Mouse (Mus musculus) lung, adult 18-20 months (tissue): Measurements from ENCODE around the gene Cacul1.
"Not testable (repeated sequence)": the region's sequence is repeated elsewhere in the genome, so short reads cannot be mapped to it uniquely, and the experiment has no call there.

Experiments used
- DNase-seq, 2 experiments: peaks; one replicate each; pipeline ENCODE4 v3.0.0; 2022; ENCODE audit warnings: mixed read lengths in 2 of 2

Gene Cacul1

DNA sequence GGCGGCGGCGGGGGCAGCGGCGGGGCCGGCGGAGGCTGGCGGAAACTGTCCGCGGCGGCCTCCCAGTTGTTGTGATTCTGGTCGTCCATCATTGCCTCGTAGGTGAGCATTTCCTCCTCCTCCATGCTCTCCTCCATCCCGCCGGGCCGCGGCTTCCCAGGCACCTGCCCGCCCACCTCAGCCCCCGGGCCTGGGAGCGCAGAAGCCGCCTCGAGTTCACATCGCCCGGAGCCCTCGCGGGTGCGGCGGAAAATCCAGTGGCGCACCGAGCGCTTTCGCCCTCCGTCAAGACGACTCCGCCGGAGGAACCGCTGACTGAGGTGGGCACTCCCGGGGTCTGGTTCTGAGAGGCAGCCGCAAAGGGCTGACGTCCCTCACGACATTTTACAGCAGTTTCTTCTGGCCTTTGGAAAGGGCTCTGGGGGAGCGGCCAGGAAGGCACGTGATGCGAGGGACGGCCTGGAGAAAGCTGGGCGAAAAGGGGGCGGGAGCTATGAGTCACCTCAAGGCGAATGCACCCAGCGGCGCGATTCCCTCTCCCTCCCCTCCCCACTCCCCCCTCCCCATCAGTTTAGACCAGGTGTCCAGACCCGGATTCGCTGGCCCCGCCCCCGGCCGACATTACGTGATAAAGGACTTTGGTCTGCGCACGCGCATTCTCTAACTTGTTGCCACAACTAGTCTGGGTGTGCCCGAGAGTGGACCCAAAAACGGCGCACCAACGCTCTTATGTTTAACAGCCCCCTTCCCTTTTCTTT lies at the start of gene Cacul1:
Gene Cacul1, minus strand, starts transcription at position 444 of the 758 bp plus-strand sequence.
- peak; percentile 98 to 99 for DNase-seq

DNA sequence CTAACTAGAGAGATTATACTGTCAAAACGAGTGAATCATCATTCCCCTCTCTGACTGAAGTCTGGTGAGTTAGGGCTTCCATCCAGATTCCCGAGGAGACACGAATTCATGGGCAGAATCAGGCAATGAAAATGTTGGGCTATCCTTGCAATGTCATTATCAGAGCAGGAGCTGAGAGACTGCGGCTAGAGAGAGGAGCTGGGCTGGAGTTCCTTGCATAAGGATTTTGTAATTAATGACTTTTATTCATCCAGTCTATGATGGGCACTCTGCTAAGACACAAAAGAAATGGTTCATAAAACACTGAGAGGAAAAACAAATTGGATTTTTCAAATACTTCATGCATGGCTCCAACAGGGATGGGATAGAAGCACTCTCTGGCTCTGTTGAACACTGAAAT lies 38.6 kb upstream of the Cacul1 start:
- DNase-seq: no peak

DNA sequence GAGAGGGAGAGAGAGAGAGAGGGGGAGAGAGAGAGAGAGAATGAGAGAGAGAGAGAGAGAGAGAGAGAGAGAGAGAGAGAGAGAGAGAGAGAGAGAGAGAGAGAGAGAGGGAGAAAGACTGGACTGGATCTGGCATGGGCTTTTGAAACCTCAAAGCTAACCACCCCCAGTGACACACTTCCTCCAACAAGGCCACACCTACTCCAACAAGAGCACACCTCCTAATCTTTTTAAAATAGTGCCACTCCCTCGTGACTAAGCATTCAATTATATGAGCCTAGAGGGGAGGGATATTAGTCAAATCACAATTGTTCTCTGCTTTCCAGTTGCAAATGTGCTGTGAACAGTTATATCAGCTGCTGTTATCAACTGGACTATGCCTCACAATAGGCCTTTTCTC lies 36.2 kb upstream of the Cacul1 start:
- no peak for DNase-seq

DNA sequence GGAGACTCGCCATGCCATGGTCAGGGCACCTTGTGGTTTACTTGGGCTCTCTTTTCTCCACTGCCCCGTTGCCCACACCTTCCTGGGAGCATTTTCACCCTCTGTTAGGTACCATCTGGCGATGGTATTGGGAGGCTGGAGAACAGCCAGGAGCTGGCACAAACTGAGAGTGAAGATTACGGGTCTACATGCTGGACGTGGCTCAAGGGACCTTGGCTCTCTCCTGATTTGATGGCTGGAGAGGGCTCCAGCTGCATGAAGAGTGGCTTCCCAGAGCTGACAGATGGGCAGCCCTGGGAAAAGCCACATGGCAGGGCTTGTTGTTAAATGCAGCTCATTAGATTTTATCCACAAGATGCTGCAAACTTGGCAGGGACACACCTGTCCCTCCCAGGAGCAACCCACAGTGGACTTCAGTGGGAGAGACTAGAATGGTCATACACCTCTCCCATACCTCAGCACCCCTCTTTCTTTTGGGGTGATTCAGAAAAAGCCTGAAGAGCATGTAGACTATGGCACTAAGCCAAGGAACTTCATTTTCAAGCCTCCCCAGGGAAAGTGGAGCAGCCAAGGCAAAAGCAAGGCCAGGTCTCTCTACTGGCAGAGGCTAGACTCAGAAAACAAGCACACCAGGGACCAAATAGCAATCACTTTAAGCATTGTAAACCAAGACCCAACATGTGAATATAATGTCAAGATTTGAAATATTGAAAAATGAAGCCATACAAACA lies 34.8 kb upstream of the Cacul1 start:
- DNase-seq: no peak

DNA sequence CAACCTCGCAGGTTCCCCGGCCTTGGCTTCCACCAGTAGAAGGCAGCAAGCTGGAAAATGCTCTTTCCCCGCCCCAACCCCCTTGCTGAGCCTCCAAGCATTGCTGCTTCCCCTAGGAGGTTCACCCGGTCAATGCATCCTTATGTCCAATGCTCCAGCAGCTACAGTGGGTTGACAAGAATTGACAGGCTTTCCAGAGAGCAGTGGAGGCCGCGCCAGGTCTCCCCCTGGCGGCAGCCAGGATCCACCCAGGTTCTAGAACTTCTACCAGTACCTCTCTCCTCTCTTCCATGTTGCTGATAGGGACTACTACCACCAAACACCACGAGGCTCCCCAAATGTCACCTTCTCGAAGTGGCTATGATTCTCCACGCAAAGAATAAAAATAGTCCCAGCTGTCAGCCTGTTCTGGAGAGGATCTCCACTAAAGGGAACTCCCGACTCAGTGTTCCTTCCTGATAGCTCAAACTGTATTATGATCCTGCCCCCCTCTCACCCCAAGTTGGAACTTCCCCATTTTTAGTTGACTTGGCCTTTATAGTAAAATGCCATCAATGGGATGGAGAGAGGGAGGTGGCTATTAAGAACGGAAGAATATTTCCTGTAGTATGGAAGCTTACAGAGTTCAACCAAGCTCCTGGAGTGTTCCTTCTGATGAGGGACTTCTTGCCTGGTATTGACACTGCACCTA lies 30.8 kb upstream of the Cacul1 start:
- DNase-seq: no peak

DNA sequence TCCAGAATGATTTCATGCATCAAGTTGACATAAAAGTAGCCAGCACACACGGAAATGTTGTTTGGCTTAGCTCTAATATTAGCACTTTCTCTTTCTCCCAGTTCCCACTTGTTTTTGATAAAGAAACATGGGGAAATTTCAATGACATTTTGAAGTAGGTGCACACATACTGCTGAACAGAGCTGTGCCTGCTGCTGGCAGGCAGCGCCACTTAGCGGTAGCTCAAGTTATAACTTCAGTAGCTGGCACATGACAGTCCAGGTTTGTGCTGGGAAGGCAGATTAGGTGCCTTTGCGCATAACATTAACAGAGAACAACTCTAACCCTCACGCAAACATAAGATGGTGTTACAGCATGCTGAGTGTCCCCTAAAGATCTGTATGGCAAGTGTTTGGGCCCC lies 27.9 kb upstream of the Cacul1 start:
- DNase-seq: peak; percentile 36 to 42

DNA sequence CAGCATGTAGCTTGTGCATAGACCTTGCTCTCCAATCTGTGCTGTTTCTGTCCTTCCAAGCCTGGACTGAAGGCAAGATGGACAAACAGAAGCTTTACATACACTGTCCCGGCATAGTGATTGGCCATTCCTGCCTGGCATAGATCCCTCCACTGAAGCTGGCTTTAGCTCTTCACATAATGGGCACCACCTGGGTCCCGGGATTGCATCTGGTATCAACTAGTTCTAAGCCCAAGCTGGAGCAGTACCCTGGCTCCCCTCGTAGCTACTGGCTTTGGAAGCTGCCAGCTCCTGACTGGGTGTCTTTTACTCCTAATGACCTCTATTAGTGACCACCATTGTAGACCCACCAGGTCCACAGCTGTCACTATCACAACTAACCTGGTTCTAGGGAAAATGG lies 22.8 kb upstream of the Cacul1 start:
- DNase-seq: no peak

DNA sequence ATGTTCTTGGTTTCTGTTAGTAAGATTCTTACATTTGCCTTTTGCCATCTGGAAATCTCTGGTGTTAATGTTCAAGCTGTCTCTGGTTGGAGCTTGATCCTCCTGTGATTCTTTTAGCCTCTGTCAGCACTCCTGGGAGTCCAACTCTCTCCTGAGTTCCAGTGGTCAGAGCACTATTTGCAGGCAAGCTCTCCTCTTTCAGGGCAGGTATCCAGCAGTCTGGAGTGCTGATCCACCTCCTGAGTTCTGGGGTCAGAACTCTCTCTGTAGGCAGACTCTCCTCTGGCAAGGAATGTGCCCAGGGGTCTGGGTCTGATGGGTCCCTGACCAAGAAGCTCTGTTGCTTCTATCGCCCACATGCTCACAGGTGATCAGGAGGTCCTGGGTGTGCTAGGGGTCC lies 21.2 kb upstream of the Cacul1 start:
- not testable (repeated sequence) for DNase-seq

DNA sequence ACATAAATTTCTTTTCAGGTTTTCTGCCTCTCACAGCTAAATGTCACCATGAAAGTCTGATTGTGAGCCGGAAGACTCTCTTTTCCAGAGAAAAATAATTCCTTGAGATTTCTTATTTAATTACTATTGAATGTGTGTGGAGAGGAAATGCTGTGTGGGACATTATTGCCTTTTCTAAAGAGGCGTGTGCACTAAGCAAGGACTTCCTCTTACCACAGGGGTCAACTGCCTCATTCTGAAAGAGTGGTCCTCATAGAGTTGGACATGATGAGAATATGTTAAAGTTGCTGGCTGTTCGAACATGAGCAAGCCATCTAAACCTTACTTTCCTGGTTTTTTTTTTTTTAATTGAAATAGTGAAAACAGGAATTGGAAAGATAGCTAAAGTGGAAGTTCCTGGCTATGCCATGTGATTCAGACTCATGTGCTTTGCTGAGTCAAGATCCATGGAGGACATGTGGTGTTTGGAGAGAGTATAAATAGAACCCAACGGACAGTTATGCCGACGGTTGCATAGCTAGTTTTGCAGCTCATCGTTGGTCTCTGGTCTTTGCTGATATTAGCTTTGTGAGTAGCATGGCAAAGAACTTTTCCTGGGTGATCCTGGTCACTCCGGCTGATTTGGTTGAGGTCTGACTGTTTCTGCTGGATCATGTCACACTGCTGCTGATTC lies 17.3 kb upstream of the Cacul1 start:
- no peak for DNase-seq

DNA sequence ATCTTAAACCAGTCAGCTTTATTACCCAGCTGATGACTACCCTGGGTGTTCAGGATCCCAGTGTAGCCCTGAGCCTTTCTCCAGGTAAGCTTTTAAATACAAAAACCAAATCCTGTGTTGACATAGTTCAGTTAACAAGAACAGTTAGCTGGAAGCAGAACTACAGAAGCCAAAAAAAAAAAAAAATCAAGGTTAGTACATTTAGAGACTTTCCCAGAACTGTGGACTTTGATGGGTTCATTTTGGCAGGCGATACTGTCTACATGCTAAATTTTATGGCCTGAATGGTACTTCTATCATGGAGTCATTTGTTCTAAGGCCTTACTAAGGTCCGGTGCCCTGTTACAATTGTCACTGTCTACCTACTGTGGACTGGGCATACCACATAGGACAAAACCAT lies 8.8 kb upstream of the Cacul1 start:
- DNase-seq: no peak

DNA sequence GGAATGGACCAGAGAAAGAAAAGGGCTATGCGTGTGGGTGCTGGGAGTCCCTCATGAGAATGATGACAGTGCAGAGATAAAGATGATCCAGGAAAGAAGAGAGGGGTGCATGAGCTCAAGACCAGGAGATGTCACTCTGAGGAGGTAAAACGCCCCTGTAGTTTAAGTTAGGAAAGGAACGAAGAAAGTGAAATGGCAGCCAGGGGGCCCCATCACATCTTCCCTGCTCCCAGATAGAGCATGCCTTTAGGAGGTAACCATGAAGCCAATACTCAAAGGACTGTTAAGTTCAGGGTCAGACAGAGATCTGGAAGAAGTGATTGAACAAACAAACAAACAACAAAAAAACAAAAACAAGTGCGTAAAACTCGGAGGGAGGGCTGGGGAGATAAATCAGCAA lies 5.8 kb upstream of the Cacul1 start:
- DNase-seq: no peak

DNA sequence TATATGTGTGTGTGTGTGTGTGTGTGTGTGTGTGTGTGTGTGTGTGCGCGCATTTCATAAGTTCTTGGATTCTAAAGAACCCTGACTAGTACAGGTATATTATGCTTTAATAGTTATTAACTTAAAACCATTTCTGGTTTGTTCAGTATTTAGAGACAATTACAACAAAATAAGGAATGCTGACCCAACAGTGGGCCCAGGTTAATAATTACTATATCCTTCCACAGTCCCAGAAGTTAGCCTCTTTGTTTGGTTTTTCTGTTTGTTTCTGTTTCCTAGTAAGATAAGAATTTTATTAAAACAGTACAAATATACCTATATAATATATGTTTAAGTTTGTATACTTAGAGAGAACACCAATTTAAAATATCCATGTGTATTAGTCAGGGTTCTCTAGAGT lies 2.4 kb upstream of the Cacul1 start:
- no peak for DNase-seq

DNA sequence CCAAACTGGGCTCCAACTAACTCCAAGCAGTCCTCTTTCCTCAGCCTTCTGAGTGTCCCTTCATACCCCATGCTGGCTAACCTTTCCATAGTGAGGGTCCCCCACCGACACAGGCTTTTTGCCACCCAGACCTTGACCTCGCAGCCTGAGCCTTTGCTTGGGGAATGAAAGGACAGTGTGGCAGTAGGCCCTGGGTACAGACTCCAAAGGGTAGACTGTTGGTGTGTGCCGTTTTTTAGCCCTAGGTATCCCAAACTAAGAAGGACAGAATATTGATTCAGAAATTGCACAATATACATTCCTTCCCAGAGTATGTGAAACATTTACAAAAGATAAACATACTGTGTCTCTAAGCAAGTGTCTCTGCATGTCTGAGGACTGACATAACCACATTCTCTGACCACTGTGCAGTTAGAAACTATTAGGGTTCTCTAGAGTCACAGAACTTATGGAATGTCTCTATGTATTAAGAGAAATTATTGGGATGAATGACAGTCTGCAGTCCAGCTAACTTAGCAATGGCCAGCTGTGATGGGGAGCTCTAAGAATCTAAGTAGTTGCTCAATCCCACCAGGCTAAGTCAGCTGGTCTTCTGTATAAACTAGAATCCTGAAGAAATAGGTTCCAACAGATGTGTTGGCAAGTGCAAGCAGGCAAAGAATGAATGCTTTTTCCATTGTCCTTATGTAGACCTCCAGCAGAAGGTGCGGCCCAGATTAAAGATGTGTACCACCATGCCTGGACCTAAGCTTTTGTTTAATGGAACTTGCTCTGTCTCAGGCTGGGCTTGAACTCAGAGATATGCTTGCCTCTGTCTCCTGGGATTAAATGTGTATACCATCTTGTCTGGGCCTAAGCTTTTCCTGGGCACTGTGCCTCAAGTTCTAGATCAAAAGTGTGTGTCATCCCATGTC lies 809 bp upstream of the Cacul1 start:
- DNase-seq: no peak

DNA sequence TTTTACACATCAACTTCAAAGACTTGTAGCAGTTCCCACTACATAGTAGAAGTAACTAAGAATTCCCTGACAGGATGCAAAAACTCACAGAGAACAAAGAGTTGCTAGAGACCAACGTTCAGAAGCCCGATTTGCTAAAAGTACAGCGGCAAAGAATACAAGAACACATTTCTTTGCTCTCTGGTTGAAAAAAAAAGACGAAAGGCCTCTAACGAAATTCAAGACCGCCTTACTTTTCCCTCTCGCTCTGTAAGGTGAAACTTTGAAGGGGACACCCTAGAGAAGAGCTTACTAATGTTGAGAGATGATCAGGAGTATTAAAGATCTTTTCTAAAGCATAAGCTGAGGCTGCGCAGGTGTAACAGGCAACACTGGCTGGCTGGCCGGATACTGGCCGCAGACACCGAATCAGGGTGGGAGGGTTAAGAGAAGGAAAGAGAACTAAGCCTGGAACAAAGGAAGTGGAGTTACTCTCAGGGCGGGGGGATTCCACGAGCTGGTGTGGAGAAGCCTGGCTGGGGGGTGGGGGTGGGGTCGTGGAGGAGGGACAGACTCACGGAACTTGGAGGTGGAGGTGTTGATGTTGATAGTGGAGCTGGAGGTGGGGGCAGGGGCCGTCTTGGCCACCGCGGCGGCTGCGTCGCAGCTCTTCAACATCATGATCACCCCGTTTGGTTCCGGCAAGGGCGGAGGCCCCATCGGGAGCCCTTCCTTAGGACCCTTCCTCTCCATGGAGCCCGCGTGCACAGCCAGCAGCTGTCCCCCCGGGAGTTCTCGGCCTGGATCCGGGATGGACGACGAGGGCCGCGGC lies 849 bp downstream of the Cacul1 start:
- peak; percentile 41 to 42 for DNase-seq

DNA sequence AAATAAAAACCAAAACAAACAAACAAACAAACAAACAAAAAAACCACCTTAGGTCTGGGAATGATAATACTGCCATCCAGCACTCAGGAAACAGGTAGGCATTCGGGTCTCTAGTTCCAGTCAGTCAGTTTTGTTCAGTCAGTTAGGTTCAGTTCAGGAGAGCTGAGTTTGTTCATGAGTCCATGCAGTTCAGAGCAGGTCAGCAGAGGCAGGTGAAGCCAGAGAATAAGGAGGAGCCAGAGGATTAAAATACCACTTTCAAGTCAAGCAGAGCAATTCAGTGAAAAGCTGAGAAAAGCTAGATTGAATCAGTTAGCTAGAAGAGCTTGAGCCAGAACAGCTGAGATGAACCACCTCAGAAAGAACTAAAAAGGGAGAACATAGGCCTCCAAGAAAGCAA lies 4.1 kb downstream of the Cacul1 start:
- DNase-seq: no peak

DNA sequence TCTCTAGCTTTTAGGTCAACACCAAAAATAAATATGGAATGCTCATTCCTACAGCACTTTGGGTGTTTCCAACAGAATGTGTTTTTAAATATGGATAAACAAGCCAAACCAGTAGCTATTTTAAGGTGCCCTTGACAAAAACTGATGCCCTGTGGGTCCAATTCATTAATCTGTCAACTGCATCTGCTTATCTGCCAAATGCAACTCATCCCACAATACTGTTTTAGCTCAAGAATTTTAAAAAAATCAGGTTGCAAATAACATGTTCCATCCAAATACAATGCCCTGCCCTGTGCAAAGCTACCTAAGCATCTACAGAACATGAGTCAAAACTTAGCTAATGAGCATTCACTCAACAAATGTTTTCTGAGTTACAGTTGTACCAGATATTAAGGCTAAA lies 20.3 kb downstream of the Cacul1 start:
- DNase-seq: no peak

DNA sequence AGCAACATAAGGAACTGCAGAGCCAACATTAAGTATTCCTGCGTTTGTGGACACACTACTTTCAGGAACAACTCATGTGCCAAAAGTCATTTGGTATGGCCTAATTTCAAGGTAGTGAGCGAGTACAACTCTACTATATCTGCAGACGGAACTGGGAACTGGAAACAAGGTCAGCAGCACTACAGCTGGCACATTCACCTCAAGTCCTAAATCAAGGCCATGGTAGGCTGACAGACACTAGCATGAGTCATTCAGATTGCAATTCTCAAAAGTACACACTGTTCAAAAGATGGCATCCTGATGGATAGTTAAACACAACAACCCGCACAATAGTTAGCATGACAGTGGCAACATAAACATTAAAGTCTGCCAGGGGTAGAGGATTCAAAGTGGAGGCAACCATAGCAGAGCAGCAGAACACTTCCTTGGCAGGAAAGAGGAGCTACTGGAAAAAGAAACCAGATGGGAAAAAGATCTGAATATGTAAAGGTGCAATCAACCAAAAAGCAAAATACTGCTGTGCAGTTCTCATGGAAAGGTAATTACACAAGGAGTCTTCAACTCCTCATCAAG lies 25.9 kb downstream of the Cacul1 start:
- peak in 1 of 2 experiments; percentile 19 for DNase-seq

DNA sequence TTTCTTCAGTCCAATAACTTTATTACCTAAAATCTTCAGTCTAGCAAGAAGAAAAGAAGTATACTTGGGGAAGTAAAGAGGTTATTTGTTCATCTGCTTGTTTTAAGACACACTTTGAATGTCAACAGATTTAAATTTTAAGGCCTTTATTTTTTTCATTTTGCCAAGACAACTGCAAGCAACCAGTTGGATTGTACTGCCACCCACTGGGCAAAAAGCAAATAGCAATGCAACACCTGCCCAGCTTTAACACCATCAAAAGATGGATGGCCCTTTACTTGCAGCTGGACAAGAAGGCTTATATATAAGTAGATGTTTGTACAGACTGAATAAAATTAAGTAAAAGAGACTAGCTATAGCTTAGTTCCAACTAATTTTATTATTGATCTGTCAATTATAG lies 27.3 kb downstream of the Cacul1 start:
- DNase-seq: peak; percentile 28 to 43

DNA sequence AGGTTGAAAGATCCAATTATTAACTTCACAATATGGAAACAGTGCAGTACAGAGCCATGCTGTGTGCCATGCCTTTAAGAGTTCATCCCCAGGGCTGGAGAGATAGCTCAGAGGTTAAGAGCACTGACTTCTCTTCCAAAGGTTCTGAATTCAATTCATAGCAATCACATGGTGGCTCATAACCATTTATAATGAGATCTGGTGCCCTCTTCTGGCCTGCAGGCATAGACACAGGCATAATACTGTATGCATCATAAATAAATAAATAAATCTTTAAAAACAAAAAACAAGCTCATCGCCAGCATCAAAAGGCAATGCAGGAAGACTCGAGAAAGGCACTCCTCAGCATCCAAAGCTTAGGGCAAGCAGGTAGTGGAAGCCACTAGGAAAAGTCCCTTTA lies 37.5 kb downstream of the Cacul1 start:
- DNase-seq: no peak

DNA sequence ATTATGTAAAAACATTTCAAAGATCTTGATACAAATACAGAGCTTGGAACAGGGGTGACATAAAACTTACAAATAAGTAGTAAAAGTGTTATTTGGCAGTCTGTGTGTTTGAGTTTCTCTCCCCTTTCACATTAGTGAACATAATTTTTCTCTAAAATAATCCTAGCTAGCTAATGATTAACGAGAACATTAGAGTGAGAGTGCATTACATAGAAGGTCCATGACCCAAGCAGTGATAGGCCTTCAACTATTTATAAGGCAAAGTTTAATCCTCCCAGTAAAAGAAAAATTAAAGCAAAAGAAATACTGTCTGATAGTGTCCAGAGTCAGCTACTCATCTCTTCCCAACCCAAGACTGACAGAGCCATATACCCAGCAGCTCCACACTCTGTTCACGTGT lies 48.9 kb downstream of the Cacul1 start:
- DNase-seq: no peak

DNA sequence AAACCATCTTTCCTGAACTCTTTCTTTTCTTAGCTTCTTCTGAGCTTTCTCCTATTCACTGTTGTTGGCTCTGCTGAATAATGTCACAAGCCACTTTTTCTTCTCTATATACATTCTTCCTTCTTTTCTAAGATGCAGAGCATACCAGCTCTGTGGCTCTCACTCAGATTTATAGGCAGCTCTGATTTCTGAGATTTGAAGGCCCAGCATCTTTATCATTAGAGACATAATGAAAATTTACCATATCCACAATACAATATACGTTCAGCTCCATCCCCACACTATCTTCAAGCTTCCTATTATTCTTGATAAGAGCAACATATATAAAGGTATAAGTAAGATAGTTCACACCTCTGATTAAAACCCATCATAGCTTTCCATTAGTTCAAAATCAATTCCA lies 50.7 kb downstream of the Cacul1 start:
- no peak for DNase-seq
